Mouse (Mus musculus) liver, adult (tissue): ENCODE data around the gene Tmem62.

Experiments used
- GATA4 ChIP-seq: IDR thresholded peaks from 2 replicates; pipeline ENCODE4 v1.6.1; 2014; ENCODE audit warnings: mild to moderate bottlenecking, low read length; ENCODE audit not compliant: insufficient replicate concordance

Gene Tmem62

DNA sequence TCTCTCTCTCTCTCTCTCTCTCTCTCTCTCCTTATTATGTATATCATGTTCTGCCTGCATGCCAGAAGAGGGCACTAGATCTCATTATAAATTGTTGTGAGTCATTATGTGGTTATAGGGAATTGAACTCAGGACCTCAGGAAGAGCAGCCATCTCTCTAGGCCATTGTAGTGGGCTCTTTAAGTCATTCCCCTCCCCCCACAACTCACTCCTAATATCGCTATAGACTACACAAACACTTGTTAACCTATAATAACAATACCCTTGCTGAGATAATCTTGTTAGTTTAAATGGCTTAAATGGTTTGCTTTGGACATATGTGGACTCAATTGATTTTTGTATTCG lies 1.8 kb downstream of the Tmem62 start:
- TF ChIP-seq GATA4: no peak

- no peak for TF ChIP-seq GATA4
Observed at GRCm38 (mm10) chr2:120979819-120980218, 3.0 kb downstream of the Tmem62 start.

DNA sequence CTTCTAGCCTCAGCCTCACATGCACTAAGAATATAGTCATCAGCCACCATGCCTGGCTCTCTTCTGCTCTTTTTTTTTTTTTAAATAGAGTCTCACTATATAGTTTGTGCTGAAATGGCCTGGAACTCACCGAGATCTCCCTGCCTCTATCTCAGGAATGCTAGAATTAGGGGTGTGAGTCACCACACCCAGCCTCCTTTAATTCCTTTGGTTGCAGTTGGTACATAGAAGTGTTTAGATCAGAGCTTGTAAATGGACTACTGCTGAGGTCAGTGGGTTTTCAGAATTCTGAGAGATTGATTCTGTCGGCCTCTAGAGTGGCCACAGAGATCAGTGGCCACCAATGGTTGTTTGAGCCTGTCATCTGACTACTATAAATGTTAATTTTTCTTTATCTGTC lies 4.0 kb downstream of the Tmem62 start:
- no peak for TF ChIP-seq GATA4

GRCm38 (mm10) chr2:120983611-120984010 lies 6.8 kb downstream of the Tmem62 start:
- TF ChIP-seq GATA4: no peak

GRCm38 (mm10) chr2:120985241-120985640 lies 8.4 kb downstream of the Tmem62 start:
- no peak for TF ChIP-seq GATA4

- no peak for TF ChIP-seq GATA4
Observed at GRCm38 (mm10) chr2:120991196-120991595, 14.4 kb downstream of the Tmem62 start.

- no peak for TF ChIP-seq GATA4
Observed at GRCm38 (mm10) chr2:120998863-120999262, 22.0 kb downstream of the Tmem62 start.

GRCm38 (mm10) chr2:121003586-121003985 lies 26.8 kb downstream of the Tmem62 start:
- TF ChIP-seq GATA4: no peak

- TF ChIP-seq GATA4: no peak
Observed at GRCm38 (mm10) chr2:121004018-121004811, 27.4 kb downstream of the Tmem62 start.

GRCm38 (mm10) chr2:121006986-121007385 lies 30.2 kb downstream of the Tmem62 start:
- TF ChIP-seq GATA4: no peak

- no peak for TF ChIP-seq GATA4
Observed at GRCm38 (mm10) chr2:121007925-121008663, 31.3 kb downstream of the Tmem62 start, which contains the start of gene Ccndbp1. Ccndbp1 (plus strand) TSS chr2:121008403.

GRCm38 (mm10) chr2:121008664-121009007 lies 31.8 kb downstream of the Tmem62 start:
- TF ChIP-seq GATA4: no peak

GRCm38 (mm10) chr2:121009071-121009677 lies 32.4 kb downstream of the Tmem62 start:
- no peak for TF ChIP-seq GATA4

- TF ChIP-seq GATA4: no peak
Observed at GRCm38 (mm10) chr2:121012676-121013075, 35.9 kb downstream of the Tmem62 start.

DNA sequence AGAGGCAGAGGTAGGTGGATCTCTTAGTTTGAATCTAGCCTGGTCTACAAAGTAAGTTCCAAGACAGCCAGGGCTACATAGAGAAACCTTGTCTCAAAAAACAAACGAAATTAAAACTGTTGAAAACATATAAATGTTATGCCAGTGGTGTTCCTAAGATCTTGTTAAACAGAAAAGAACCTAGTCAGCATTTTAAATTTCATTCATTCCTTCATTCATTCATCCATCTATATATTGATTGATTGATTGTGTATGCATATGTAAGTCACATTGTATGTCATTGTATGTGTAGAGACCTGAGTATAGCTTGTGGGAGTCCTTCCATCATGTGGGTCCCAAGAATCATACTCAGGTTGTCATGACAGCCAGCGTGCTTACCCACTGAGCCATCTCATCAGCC lies 38.7 kb downstream of the Tmem62 start:
- TF ChIP-seq GATA4: no peak

GRCm38 (mm10) chr2:121016226-121016625 lies 39.4 kb downstream of the Tmem62 start:
- TF ChIP-seq GATA4: no peak
